Mouse (Mus musculus) gastrocnemius, postnatal 10 days (tissue): ENCODE results near the gene Arcn1. TPM values are rescaled to one million over a fixed set of nuclear protein-coding genes. Genes with fewer than 3 reads are reported as not detected.
A peak's percentile ranks its signal among the peaks of the same experiment; 100 is the strongest.

Source experiments
- DNase-seq: peaks from one replicate; pipeline ENCODE4 v3.0.0; 2021; ENCODE audit warnings: mixed read lengths
- total RNA-seq, 2 experiments: library from RNA; stranded (reverse); gene quantifications; 2 replicates each; pipeline ENCODE4 v1.2.3; 2021

Arcn1 gene
- total RNA-seq, 2 experiments from 2014 or later = 85.6 to 97.8 TPM

DNA sequence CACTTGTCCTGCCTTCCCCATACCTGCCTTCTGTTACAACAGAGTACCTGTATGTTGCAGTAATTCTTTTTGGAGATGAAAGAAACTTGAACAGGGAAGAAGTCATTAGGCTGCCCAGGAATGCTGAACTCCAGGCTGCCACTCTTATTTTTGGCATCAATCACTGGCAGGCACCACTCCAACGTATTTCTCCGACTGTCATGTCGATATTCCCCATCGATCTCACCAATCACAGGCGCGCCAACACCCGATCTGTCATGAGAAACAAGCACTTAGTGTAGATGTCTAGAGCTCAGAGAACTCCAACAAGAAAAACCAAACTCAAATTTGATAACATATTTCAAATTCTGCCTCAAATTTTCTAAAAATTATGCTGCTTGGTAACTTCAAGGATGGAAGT lies 22.3 kb downstream of the Arcn1 start:
- no peak for DNase-seq

GRCm38 (mm10) chr9:44740663-44741192 lies 26.9 kb downstream of the Arcn1 start:
- DNase-seq = no peak

DNA sequence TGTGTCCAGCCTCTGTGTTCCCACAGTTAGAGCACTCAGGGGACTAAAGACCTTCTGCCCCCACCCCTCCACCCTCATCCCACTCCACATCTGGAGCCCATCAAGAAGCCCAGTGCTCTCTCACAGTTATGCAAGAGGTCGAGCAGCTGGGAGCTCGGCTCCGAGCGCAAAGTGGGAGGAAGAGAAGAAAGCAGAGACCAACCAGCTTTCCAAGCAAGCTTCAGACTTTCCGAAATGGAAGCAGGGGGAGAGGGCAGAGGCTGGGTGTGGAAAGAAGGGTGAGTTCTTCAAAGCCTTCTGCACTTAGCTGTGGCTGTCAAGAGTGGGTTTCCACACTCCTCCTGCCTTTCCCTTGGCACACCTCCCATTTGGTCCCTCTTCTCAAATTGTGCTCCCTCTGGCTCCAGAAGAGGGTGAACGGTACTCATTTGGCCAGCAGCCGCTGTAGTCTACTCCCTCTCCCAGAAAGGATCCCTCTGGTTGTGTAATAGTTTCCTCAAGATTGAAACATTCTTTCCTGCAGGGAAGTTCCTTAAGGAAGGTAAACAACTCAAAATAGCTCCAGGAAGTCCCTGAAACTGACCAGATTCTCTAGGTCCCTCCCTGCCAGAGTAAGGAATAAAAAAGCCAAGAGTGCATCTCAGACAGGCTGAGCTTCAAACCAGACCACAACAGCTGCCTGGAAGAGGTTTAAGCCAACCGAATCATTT lies 30.2 kb downstream of the Arcn1 start:
- no peak for DNase-seq

DNA sequence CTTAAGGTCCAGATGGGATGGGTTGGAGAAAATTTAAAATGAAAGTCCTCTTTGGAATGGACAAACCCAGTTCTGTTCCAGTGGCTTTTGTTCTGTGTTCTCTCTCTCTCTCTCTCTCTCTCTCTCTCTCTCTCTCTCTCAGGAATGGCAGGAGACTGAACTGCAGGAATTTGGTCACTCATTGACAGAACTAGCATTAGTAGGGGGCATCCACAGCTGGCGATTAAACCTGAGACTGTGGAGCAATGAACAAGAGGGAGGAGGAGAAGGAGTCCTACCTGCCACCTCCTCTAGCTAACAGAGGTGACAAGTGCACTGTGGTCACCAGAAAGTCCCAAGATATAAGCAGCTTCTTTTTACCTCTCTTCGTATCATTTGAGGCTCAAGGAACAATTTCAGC lies 31.3 kb downstream of the Arcn1 start:
- DNase-seq = no peak

DNA sequence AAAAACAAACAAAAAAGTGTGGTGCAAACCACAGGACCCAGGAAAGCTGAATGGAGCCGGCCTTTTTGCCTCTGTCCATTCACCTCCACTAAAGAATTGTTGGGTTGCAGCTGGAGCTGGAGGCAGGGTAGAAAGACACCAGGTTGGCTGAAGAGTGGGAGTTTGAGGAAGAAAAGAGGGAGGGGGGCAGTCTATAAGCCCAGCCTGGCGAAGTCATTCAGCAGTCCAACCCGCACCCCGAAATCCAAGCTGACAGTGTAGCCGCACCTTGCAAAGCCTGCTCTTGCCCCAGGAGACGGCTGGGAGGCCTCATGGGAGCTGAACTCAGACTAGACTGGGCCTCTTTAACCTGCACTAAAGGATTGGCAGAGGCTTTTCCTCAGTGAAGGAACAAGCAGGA lies 31.8 kb downstream of the Arcn1 start:
- DNase-seq = no peak

GRCm38 (mm10) chr9:44734524-44735494 lies 32.8 kb downstream of the Arcn1 start, which contains the start of gene Phldb1:
Gene Phldb1, minus strand, starts transcription at chr9:44735198.
- DNase-seq = peak; percentile 76

DNA sequence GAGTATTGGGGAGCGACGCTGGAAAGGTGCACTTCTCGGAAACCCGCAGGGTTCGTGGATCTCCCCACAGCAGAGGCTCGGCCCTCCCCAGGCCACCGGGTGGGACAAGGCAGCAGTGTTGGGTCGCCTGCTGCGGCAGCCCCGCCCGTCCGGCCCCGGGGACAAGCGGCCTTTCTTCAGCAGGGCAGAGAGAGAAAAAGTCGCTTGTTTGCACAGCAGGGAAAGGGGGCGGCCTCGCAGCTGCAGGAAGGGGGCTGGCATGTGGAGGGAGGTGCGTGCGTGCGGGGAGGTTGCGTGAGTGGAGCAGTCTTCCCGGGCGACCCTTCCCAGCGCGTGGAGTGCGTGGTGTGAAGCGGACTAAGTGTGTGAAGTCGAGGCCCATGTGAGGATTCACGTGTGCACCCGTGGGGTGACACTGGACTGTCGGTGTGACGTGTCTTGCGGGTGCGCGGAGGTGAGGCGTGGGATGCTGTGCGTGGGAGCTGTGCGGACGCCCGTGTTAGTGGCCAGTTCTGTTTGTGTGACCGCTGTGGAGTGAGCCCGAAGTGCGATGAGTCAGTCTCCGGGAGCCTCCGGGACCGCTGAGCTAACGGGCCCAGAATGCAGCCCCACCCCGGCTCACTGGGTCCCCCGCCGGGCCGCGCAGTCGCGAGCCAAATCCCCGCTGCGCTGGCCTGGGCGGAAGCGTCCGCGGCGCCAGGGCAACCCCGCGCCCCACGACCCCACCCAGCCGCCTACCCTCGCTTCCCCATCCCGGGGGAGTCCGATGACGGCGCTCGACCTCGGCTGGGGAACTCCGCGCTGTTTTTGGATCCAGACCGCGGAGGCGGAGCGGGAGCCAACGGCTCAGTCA lies 33.7 kb downstream of the Arcn1 start:
- DNase-seq = peak; percentile 72

GRCm38 (mm10) chr9:44732921-44733530 lies 34.6 kb downstream of the Arcn1 start:
- no peak for DNase-seq

DNA sequence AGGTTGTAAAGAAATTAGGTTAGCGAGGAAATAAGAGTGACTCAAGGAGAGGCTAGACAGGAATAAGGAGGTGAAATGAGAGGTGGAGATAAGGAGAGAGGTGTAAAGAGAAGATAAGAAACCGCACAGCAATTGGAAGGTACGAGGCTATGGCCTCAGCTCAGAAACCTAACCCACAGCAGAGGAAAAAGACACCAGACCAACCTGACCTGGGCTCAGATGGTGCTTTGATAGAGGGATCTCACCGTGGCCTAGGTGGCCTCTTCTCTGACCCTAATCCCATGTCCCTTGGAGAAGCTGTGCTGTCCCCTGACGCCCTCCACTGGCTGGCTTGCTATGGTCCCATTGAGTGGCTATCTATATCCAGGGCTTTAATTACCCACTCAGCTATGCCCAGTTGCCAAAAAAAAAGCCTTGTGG lies 35.5 kb downstream of the Arcn1 start:
- no peak for DNase-seq

GRCm38 (mm10) chr9:44727441-44727840 lies 40.2 kb downstream of the Arcn1 start:
- DNase-seq = no peak

- no peak for DNase-seq
Observed at GRCm38 (mm10) chr9:44726431-44727146, 41.1 kb downstream of the Arcn1 start.

DNA sequence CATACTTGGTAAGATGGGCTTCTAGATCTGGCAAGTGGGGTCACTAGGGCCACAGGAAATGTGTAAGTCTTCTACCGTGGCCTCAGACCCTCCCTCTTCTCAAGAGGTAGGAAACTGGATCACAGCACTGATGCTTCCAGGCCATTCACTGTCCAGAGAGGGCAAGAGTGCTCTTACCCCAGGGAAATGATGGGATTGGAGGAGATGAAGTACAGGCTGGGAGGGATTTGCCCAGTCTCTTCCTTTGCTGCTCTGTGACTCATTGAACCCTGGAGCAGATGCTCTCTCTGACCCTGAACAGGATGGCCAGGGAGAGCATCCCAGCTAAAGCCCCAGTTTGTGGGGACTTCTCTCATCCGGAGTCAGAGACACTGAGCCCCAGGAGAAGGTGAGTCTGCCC lies 43.0 kb downstream of the Arcn1 start:
- no peak for DNase-seq

DNA sequence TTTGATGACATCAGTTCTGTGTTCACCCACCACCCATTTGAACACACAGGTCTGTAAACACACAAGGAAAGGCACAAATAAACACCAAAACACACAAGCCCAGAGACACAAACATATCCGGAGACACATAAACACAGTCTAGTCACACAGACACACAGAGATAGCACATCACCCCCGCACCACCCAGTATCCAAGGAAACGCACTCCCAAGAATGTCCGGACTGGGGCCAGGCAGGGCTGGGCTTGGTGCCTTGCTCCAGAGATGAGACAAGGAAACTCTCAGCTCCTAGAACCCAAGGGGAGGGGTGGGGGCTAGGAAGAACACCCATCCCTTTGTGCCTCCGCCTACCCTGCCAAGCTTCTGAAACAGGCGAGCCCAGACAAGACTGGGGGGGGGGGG lies 43.4 kb downstream of the Arcn1 start:
- DNase-seq = no peak

DNA sequence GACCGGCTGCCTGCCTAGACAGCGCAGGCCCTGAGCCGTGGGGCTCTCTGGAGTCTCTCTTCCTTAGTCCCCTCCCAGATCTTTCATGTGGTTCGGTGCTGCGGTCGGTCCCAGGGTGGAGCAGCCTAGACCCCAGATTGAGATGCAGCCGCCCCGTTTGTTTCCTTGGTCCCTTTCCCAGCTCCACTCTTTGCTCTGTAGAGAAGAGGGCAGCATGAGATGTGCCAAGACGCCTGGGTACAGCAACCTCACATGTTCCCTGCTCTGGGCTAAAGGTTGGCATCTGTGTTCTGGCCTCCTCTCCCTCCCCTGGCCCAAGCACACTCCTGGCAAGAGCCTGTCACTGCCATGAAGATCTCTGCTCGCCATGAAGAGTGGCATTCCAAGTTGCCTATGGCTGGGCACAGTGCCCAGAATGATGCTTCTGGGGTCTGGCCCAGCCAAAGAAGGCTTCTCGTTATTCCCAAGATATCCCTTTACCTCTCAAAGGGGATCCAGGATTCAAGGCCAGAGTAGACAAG lies 44.1 kb downstream of the Arcn1 start:
- DNase-seq = no peak

- DNase-seq = no peak
Observed at GRCm38 (mm10) chr9:44723008-44723407, 44.6 kb downstream of the Arcn1 start.

DNA sequence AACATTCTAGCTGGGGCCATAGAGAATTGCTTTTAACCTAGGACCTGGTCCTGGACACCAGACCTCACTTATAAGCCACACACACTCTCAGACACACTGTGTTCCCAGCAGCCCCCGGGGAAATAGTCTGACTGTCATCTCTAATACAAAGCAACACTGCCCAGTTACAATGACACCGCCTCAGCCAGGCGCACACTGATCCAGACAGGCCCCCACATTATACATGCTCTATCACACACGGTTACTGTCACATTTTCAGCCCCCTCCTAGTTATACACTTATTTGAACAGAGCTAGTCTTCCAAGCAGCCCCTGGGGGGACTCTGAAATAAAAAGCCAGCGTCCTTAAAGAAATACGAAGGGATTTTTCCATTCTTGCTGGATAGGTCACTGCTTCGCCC lies 45.1 kb downstream of the Arcn1 start:
- DNase-seq = no peak

- no peak for DNase-seq
Observed at GRCm38 (mm10) chr9:44721877-44722186, 45.8 kb downstream of the Arcn1 start.

GRCm38 (mm10) chr9:44721154-44721876 lies 46.3 kb downstream of the Arcn1 start:
- peak; percentile 87 for DNase-seq

DNA sequence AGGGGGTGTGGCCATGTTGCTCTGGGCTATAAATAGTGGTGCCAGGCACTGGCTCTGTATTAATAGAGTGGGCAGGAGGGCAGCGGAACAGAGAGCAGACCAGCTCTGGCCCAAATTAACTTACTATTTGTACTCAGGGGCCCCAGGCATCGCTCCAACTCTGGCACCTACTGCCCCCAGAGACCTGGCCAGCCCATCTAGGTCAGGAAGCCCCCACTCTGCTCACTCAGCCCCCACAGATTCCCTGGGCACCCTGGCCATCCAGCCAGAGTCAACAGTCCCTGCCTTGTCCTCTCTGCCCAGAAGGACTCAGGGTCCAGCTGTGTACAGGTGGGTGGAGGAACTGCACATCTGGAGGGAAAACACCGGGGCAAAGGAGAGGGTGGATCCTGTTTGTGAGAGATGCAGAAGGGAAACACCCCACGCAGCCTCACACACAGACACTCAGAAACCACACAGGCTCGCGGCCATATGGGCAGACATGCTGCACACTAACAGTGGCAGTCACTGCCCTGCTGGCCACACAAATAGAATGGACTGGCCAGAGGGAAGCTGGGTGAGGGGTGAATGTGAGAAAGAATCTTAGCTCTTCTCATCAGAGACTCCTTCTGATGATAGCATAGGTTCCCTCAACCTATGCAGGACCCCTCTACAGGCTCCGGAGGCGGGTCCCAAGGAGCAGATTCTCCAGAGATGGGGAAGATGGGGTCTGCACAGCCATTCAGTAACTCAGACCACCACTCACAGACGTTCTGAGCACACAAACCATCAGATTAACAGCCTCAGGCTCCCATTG lies 47.1 kb downstream of the Arcn1 start:
- DNase-seq = no peak
